Mouse (Mus musculus): Measurements from ENCODE around the gene Foxi2. TPM values are rescaled to one million over a fixed set of nuclear protein-coding genes. Genes with fewer than 3 reads are reported as not detected.

The Foxi2 gene
- total RNA-seq, 2 experiments from 2014 or later = not detected

Other genes with a start within 250 kb of the Foxi2 start
- gene Nps, start 151.6 kb upstream of the Foxi2 start, total RNA-seq (2015; ENCODE audit: low replicate concordance) = not detected in 2 replicates
- gene Nps, start 151.6 kb upstream of the Foxi2 start, total RNA-seq (2017; ENCODE audit: low replicate concordance) = not detected in 2 replicates
- not detected in 2 replicates for gene Clrn3, start 118.3 kb downstream of the Foxi2 start, total RNA-seq (2015; ENCODE audit: low replicate concordance)
- gene Clrn3, start 118.3 kb downstream of the Foxi2 start, total RNA-seq (2017; ENCODE audit: low replicate concordance) = 0.26 TPM in 1 of 2 replicates, not detected in the other
- 11.9 and 16.1 TPM in 2 replicates for gene Ptpre, start 127.2 kb downstream of the Foxi2 start, total RNA-seq (2015; ENCODE audit: low replicate concordance)
- 19.1 and 19.7 TPM in 2 replicates for gene Ptpre, start 127.2 kb downstream of the Foxi2 start, total RNA-seq (2017; ENCODE audit: low replicate concordance)

Data from erythroblast, adult 5-6 weeks (primary cell).